Mouse (Mus musculus): ENCODE results near the gene Olfr362.
"Not testable (repeated sequence)": the region's sequence is repeated elsewhere in the genome, so short reads cannot be mapped to it uniquely, and the experiment has no call there.

Gene Olfr362

DNA sequence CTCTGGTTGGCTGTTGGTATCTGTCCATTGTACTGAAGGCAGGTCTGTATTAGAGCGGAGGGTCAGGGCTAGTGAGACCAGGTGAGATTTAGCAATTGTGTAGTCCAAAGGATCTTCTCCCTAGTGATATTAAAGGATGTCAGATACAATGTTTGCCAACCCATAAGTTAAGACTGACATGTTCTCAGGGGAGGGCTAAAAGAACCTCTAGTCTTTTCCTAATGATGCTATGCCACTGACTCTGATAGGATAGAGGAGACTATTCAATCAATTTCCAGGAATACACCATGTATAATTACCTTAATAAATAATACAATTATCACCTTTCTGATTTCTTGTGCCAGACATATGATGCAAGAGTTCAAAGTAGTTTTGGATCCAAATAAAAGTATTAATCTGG is at the start of gene Olfr362:
Gene Olfr362, minus strand, starts transcription at position 101 of the 400 bp plus-strand sequence.
- no peak for DNase-seq (ENCODE audit: low read depth)

DNA sequence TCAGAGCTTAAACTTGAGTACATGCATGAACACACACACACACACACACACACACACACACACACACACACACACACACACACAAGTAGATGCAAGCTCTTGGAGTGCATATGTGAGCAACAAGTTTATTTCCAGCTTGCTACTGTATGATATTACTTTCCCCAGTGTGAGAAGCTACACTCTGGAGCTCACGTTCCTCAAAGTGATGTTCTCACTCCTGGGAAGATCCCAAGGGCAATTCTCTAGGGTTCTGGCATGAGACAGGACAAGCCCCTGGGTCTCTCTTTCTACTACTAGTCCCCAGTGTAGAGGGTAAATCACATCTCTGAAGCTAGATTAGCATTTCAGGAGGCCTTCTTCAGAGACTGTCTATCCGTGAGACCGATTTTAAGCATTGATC is 21.3 kb upstream of the Olfr362 start, which contains the start of gene Olfr364-ps1:
Gene Olfr364-ps1, plus strand, starts transcription at position 301 of the 400 bp plus-strand sequence.
- DNase-seq (ENCODE audit: low read depth), result no peak

DNA sequence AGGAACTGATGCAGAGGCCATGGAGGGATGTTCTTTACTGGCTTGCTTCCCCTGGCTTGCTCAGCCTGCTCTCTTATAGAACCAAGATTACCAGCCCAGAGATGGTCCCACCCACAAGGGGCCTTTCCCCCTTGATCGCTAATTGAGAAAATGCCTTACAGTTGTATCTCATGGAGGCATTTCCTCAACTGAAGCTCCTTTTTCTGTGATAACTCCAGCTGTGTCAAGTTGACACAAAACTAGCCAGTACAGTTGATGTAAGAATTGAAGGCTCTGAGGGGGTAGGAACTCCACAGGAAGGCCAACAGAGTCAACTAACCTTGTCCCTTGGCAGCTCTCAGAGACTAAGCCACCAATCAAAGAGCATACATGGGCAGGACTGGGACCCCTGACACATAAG is 28.5 kb downstream of the Olfr362 start, which contains the start of gene Olfr361:
Gene Olfr361, minus strand, starts transcription at position 101 of the 400 bp plus-strand sequence.
- not testable (repeated sequence) for DNase-seq (ENCODE audit: low read depth)

DNA sequence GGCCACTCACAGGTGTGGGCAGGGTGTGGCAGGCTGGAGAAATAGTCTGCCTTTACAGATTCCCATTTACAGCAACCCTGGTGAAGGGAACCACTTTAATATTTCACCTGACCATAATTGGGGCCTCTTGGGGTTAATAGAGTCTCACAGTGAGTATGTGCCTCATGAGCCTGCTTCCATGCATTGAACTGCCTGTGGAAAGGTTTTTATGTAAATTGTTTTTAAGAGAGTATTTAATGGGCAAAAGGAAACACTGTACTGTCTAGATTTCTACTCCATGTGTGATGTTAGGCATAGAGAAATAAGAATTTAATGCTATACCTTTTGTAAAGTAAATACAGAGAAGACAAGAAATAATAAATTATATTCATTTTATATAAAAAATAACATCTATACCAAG is 52.3 kb downstream of the Olfr362 start, which contains the start of gene Olfr360:
Gene Olfr360, plus strand, starts transcription at position 301 of the 400 bp plus-strand sequence.
- no peak for DNase-seq (ENCODE audit: low read depth)

All from fibroblast of lung, adult 2 months (primary cell).